Mouse (Mus musculus): ENCODE data around the gene Cactin. TPM values are rescaled to one million over a fixed set of nuclear protein-coding genes. Genes with fewer than 3 reads are reported as not detected.
A peak's percentile ranks its signal among the peaks of the same experiment; 100 is the strongest.

Gene Cactin
- polyA plus RNA-seq, 1 experiment from 2014 or later = 53.5 TPM

DNA sequence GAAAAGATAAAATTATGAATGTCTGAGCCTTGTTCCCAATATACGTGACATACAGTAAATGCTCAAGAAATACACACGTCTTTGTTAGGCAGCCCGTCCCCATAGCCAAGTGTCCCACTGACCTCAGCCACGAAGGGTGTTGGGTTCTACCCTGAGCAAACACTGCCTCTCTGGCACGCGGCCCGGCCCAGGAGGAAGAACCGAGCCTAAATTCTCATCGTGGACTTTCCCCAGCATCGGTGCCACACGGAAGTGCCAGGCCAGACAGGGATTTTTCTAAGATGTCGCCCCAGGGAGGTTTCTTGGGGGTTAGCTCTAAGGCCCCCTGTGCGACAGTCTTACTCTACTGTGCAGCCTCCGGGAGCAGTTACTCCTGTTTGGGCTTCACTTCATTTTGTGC lies 31.1 kb upstream of the Cactin start:
- no peak for DNase-seq (ENCODE audit: low spot score)
- Histone ChIP-seq H3K27ac (replicated peaks) (no peak overlapping the region), H3K36me3 (no peaks in the 10 kb centered on the region), H3K9me3 (replicated peaks) (no peaks in the 10 kb centered on the region), H3K4me1 (peaks cover 51% of the 10 kb centered on the region), H3K27me3 (ENCODE audit: low read depth, poor library complexity, severe bottlenecking) (peaks cover 69% of the 10 kb centered on the region), H3K4me3 (no peak overlapping the region)
- 67% methylated on average over 14 of the region's 14 CpGs for whole genome bisulfite sequencing

DNA sequence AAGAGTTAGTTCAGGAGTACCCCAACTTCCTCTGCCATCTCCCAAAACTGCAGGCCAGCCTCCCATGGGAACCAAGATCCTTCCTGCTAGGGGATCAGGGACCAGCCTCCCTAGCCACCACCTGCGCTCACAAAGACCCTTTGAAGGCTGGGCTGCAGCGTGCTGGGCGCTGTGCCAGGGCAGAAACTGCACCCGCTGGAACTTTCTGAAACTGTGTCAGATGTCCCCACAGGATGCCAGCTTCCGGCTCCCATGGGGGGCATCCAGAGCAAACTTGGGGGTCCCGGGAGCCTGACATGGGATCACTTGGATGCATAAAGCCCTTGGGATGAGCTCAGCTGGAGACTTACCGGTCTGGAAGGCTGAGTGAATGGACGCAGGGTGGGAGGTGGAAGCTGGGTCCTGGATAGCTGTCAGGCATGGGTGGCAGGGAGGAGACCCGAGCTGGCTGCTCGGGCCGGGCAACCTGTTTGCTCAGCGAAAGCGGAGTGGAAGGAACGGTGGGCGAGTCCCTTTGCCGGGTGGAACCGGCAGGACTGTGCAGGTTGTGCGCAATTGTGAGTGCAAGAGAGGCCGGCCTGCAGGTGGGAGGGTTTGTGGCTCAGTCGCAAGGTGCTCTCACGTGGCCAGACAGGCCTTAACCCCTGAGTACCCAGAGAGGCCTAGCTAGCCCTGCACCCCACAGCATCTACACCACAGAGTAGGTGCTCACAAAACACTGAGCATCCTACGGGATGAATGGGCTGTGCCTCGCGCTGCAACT lies 30.0 kb upstream of the Cactin start:
- Histone ChIP-seq H3K27ac (replicated peaks) (no peak overlapping the region), H3K36me3 (peaks cover 8% of the 10 kb centered on the region), H3K4me3 (peak overlapping the region; percentile 11; the same call in 1 of the 2 replicates), H3K27me3 (ENCODE audit: low read depth, poor library complexity, severe bottlenecking) (peaks cover 61% of the 10 kb centered on the region), H3K4me1 (peaks cover 51% of the 10 kb centered on the region), H3K9me3 (replicated peaks) (no peaks in the 10 kb centered on the region)
- no peak for DNase-seq (ENCODE audit: low spot score)
- WGBS = 18% methylated on average over 24 of the region's 24 CpGs

DNA sequence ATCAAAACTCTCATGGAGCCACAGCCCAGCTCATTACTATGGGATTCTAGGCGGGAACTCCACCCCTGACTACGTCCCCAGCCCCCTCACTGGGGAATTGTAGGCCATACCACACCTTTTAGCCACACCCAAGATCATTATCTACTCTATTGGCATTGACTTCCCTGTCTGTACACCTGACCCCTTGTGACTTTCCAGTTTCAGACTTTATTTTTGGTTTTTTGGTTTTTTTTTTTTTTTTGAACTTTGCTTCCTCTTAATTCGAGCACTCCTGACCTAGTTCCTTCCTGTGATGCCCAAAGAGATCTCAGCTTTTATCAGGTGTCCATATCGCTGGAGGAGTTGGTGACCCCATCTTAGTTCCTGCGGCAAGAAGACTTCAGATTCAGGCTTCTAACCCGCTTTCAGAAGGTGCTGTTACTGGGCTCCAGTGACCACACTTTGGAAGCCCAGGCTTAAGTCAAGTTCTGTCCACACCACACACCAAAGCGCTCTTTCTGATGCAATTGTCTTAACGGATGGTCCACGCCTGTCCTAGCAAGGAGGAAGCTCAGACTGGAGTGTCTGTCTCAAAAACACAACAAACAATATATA lies 29.3 kb upstream of the Cactin start, which contains the start of gene Tjp3:
Tjp3 (minus strand) TSS at position 71 of the 594 bp plus-strand sequence.
- peaks cover 15% of the 10 kb centered on the region for H3K36me3 ChIP-seq
- no peaks in the 10 kb centered on the region for H3K9me3 ChIP-seq (replicated peaks)
- peak within 1 kb of the TSS; percentile 71 for H3K4me3 ChIP-seq
- 73% methylated on average over 9 of the region's 9 CpGs for WGBS
- no peak within 1 kb of the TSS for H3K27ac ChIP-seq (replicated peaks)
- H3K27me3 ChIP-seq (ENCODE audit: low read depth, poor library complexity, severe bottlenecking) = peaks cover 56% of the 10 kb centered on the region
- no peak for DNase-seq (ENCODE audit: low spot score)
- H3K4me1 ChIP-seq = peaks cover 51% of the 10 kb centered on the region

DNA sequence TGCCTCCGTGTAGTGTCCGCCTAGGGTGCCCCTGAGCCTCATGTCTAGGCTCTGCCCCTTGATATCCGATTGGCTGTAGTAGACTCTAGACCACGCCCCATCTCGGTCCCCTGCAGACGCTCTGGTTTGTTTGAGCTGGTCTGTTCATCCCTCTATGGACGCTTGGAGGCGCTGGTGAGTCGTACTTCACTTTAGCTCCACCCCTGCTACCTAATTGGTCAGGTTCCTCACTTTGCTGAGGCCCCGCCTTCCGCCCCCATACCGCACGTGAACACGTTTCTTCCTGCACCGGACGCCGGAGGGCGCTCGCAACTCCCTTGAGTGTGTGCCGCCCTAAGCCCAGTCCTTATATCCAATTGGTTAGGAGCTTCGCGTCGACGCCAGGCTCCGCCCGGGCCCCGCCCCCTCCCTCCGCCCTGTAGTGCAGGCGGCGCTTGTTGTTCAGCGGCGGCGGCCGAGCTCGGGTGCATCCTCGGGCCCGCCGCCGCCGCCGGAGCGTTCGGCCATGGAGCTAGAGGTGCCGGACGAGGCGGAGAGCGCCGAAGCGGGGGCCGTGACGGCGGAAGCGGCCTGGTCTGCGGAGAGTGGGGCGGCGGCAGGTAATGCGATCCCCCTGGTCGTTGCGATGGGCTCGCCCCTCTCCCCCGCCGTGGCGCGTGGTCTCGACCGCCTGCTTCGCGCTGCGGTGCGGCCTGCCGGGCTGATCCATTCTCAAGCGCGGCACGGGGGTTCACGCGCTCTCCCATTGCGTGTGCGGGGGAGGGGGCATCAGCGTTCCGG lies 28.2 kb upstream of the Cactin start, which contains the start of gene Pip5k1c:
Pip5k1c (plus strand) TSS at position 410 of the 780 bp plus-strand sequence.
- under 1% methylated on average over 74 of the region's 80 CpGs for WGBS
- H3K27ac ChIP-seq (replicated peaks) = peak within 1 kb of the TSS; percentile 96
- peak; percentile 100 for DNase-seq (ENCODE audit: low spot score)
- peaks cover 57% of the 10 kb centered on the region for H3K4me1 ChIP-seq
- H3K4me3 ChIP-seq = peak within 1 kb of the TSS; percentile 71
- H3K9me3 ChIP-seq (replicated peaks) = no peaks in the 10 kb centered on the region
- peaks cover 45% of the 10 kb centered on the region for H3K27me3 ChIP-seq (ENCODE audit: low read depth, poor library complexity, severe bottlenecking)
- peaks cover 18% of the 10 kb centered on the region for H3K36me3 ChIP-seq

DNA sequence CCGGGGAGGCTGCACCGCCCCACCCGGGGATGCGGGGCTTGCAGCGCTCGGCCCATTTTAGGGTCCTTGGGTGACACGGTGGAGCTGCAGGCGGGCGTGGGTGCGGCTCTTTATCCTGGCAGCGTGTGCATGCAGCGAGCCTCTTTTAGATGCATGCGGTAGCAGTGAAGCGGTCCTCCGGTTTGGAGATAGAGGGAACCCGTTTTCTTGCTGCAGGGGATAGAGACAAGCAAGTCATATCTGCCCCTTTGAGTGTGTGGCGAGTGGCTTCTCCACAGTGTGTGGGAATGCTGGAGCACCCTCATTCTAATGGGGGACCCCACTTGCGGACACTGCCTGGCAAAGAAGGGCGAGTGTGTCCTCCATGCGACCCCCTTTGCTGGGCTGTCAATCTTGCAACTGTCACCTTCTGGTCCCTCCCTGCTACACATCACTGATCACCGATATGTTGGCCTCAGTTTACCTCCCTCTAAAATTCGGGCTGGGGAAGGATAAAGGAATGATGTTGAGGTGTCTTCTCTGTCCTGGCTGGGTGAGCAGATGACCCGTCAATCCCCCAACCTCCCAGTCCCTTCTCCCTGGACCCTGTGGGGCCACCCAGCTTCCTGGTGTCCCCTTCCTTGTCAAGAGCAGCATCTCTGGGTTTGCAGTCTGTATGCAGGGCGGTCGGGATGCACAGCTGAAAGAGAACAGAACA lies 27.4 kb upstream of the Cactin start:
- whole genome bisulfite sequencing = 5% methylated on average over 25 of the region's 25 CpGs
- peaks cover 25% of the 10 kb centered on the region for H3K36me3 ChIP-seq
- peaks cover 37% of the 10 kb centered on the region for H3K27me3 ChIP-seq (ENCODE audit: low read depth, poor library complexity, severe bottlenecking)
- no peak for DNase-seq (ENCODE audit: low spot score)
- H3K4me1 ChIP-seq = peaks cover 53% of the 10 kb centered on the region
- H3K9me3 ChIP-seq (replicated peaks) = no peaks in the 10 kb centered on the region
- H3K4me3 ChIP-seq = peak overlapping the region; percentile 71
- peak overlapping the region; percentile 96 for H3K27ac ChIP-seq (replicated peaks)

DNA sequence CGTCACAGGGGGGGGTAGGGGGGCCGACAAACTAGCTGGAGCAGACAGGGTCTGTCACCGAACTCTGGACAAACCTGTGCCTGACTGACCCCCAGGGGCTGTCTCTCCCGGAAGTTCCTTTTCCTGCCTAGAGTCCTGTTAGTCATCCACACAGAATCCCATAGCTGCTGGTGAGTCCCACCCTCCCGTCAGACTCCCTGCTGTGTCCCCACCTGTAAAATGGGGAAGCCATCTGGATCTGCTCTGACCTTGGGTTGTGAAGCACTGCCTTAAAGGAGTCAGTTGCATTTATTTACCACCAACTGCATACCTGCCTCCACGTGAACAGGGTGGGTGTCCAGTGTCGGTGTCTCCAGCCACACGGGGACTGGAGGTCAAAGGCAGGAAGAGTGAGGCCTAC lies 26.5 kb upstream of the Cactin start:
- Histone ChIP-seq H3K9me3 (replicated peaks) (no peaks in the 10 kb centered on the region), H3K27ac (replicated peaks) (peak overlapping the region; percentile 96; the same call in 1 of the 2 replicates), H3K4me1 (peaks cover 56% of the 10 kb centered on the region), H3K36me3 (peaks cover 25% of the 10 kb centered on the region), H3K4me3 (peak overlapping the region; percentile 71), H3K27me3 (ENCODE audit: low read depth, poor library complexity, severe bottlenecking) (peaks cover 29% of the 10 kb centered on the region)
- no peak for DNase-seq (ENCODE audit: low spot score)
- WGBS = 67% methylated on average over 8 of the region's 8 CpGs

DNA sequence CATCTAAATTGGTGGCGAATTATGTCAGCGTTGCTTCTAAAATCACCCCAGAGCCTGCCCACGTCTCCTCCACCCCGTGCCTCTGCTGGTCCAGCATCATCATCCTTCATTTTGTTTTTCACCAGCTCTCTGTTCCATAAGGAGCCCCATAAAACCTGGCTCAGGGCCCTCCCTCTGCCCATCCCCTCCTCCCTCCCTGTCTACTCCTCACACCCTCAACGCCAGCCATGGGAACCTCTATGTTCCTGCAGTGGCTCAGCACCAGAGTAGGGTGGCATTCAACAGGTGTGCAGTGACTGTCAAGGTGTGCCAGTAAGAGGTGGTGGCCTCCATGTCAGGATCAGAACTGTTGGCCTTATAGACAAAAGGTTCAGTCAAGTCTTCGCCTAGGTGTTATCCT lies 25.7 kb upstream of the Cactin start:
- no peaks in the 10 kb centered on the region for H3K9me3 ChIP-seq (replicated peaks)
- no peak for DNase-seq (ENCODE audit: low spot score)
- H3K4me3 ChIP-seq = peak overlapping the region; percentile 71; the same call in 1 of the 2 replicates
- WGBS = 93% methylated on average over 6 of the region's 6 CpGs
- H3K4me1 ChIP-seq = peaks cover 62% of the 10 kb centered on the region
- peaks cover 27% of the 10 kb centered on the region for H3K36me3 ChIP-seq
- peaks cover 22% of the 10 kb centered on the region for H3K27me3 ChIP-seq (ENCODE audit: low read depth, poor library complexity, severe bottlenecking)
- H3K27ac ChIP-seq (replicated peaks) = no peak overlapping the region

DNA sequence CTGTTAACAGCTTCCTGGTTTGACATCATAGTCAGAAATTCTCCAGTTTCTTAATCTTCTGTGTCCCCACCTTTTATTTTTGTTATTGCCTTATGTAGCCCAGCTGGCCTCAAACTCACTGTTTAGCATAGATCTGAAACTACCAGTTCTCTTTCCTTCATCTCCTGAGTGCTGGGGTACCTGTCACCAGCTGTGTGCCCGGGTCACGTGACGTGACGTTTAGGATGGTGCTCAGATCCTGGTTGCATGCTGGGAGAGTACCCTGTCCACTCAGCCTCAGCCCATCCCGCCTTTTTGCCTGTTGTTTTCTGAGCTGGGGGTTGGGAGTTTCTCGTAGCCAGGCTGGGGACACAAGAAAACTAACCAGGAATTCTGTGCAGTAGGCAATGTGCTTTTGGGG lies 23.7 kb upstream of the Cactin start:
- 0 out of 2 replicates have a peak, but pooled peaks cover 1% of the 10 kb centered on the region for H3K27me3 ChIP-seq (ENCODE audit: low read depth, poor library complexity, severe bottlenecking)
- 79% methylated on average over 6 of the region's 6 CpGs for WGBS
- no peak overlapping the region for H3K27ac ChIP-seq (replicated peaks)
- 0 out of 2 replicates have a peak overlapping the region, but pooled peaks have one; percentile 5 for H3K4me3 ChIP-seq
- DNase-seq (ENCODE audit: low spot score) = no peak
- peaks cover 78% of the 10 kb centered on the region for H3K4me1 ChIP-seq
- peaks cover 32% of the 10 kb centered on the region for H3K36me3 ChIP-seq
- no peaks in the 10 kb centered on the region for H3K9me3 ChIP-seq (replicated peaks)

DNA sequence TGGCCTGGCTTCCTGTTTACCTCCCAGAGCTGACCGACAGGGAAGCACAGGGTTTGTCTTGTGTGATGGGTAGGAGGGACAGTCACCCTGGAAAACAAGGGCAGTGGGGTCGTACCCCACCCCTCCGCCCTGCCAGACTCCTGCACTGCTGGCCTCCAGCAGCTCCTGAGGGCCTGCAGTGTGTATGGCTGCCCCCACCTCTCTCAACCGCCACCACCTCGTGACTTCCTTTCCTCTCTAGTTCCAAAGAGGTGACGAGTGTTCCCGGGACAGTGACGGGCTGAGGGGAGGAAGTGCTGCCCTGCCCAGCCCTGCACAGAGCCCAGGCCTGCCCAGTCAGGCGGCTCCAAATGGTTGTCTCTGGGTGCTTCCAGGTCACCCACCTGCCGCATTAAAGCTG lies 23.1 kb upstream of the Cactin start:
- H3K9me3 ChIP-seq (replicated peaks) = no peaks in the 10 kb centered on the region
- no peak for DNase-seq (ENCODE audit: low spot score)
- peaks cover 37% of the 10 kb centered on the region for H3K36me3 ChIP-seq
- no peaks in the 10 kb centered on the region for H3K27me3 ChIP-seq (ENCODE audit: low read depth, poor library complexity, severe bottlenecking)
- peaks cover 84% of the 10 kb centered on the region for H3K4me1 ChIP-seq
- no peak overlapping the region for H3K4me3 ChIP-seq
- 80% methylated on average over 10 of the region's 10 CpGs for WGBS
- 0 out of 2 replicates have a peak overlapping the region, but pooled peaks have one; percentile 7 for H3K27ac ChIP-seq (replicated peaks)

DNA sequence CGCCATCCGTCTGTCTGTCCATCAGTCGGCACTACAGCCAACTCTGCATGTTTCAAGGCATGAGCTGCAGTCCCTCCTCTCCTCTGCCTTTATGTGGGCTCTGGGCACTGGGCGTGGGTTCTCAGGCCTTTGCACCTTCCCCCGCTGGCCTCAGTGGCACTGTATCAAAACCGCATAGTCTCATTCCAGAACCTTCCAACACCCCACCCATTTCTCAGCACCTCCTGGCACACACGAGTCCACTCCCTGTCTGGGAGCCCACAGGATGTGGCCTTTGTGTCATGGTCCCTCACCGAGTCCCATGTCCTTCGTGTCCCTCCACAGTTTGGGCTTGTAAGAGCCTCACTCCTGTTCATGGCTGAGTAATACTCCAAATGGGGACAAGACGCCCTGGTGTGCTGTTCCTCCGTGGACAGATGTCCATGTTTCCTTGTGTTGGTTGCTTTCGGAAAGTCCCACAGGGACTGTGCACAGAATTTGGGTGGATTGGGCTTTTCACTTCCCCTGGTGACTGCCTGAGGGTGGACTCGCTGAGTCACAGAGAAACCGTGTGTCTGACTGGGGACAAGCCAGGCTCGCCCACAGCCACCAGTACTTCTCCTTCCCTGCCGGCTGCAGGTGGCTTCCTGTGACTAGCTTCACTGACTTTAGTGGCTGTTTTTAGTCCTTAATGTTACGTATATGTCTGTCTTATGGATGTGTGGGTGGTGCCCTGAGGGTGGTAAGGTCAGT lies 22.4 kb upstream of the Cactin start:
- H3K27ac ChIP-seq (replicated peaks) = no peak overlapping the region
- H3K4me3 ChIP-seq = no peak overlapping the region; the same call in 1 of the 2 replicates
- no peak for DNase-seq (ENCODE audit: low spot score)
- H3K9me3 ChIP-seq (replicated peaks) = no peaks in the 10 kb centered on the region
- H3K27me3 ChIP-seq (ENCODE audit: low read depth, poor library complexity, severe bottlenecking) = no peaks in the 10 kb centered on the region
- WGBS = 94% methylated on average over 17 of the region's 17 CpGs
- H3K4me1 ChIP-seq = peaks cover 87% of the 10 kb centered on the region
- H3K36me3 ChIP-seq = peaks cover 37% of the 10 kb centered on the region

DNA sequence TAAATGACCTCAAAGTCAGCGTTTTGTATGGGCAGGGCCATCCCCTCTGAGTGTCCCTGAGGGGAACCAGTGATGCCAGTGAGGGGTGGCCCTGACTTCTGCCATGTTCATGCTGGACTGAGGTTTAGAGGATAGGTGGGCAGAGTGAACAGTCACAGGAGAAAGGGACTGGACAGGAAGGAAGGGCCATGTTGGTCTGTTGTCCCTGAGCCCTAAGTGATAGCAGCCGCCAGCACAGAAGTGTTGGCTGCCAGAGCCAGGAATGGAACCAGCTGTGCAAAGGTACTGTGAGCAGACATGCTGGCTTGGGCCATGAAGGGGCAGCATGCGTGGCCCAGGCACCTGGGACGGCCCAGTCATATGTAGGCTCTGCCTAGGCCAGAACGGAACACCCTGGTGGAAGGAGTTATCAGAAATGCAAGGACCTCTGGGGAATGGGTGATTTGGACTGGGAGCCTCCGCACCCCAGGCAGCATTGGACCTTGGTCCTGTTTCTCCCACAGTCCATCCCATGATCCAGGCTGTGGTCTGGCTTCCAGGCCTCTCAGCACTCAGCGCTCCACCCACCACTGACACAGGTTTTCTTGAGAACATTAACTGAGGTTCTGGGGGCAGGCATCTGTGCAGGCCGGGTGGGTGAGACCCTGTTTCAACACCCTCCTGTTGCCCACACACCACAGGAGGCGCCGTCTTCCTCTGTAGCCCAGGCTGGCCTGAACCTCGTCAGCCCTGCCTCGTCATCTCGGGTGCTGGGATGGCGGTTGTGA lies 21.1 kb upstream of the Cactin start:
- no peak for DNase-seq (ENCODE audit: low spot score)
- no peak overlapping the region for H3K4me3 ChIP-seq
- H3K9me3 ChIP-seq (replicated peaks) = no peaks in the 10 kb centered on the region
- WGBS = 92% methylated on average over 14 of the region's 14 CpGs
- H3K27me3 ChIP-seq (ENCODE audit: low read depth, poor library complexity, severe bottlenecking) = no peaks in the 10 kb centered on the region
- H3K27ac ChIP-seq (replicated peaks) = peak overlapping the region; percentile 52; the same call in 1 of the 2 replicates
- peaks cover 85% of the 10 kb centered on the region for H3K4me1 ChIP-seq
- peaks cover 39% of the 10 kb centered on the region for H3K36me3 ChIP-seq
